In the genomic region with DNA sequence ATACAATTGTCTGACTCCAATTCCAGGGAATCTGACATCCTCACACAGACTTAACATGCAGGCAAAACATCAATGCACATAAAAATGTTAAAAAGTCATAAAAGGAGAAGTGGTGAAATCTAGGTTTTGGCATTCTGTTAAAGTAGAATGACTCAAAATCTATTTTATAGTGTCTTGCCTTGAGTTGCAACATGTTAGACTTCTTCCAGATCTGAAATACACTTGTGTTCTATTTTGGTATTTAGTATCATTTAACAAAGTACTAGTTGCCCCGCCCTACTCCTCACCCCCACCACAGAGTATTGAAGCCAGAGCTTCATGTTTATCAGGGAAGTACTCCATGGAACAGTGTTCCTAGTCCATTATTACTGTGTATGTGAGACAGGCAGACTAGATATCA, we compare ENCODE assay signal across 26 mouse cellular contexts. TPM values are rescaled to one million over a fixed set of nuclear protein-coding genes. Genes with fewer than 3 reads are reported as not detected.
DNase-seq lines count a peak whose midpoint lies in the region; ATAC-seq and TF ChIP-seq lines count a peak whose summit lies in the region.
"Had no signal": no experiment of that assay in that cellular context is flagged by ENCODE, and none has a peak within 500 bp of the region (broad histone marks: within the 10 kb centered on the region; RNA-seq: fewer than 3 reads in every experiment).

No protein-coding gene starts in this region.

- intact Hi-C loops in heart, adult 2 months (cut with DNase I) = no loop called here

- no peak overlapping the region for H3K4me3 ChIP-seq in heart, postnatal 0 days (ENCODE audit: low read depth, low read length)
- no peak overlapping the region for H3K4me3 ChIP-seq in heart, adult 2 months
- no peak overlapping the region for H3K4me3 ChIP-seq in embryonic fibroblast, embryonic 13.5 days (ENCODE audit: insufficient read depth, low read length)
- H3K4me3 ChIP-seq: heart, embryonic 10.5 days; heart, embryonic 13.5 days; hindbrain, embryonic 12.5 days; hindbrain, embryonic 15.5 days had no signal

- no peak for TF ChIP-seq CTCF in heart, postnatal 0 days (IDR thresholded peaks at IDR 0.05; ENCODE audit: low read depth)
- TF ChIP-seq CTCF in heart, adult 2 months (IDR thresholded peaks at IDR 0.05) = no peak
- TF ChIP-seq CTCF in embryonic fibroblast, embryonic 13.5 days (IDR thresholded peaks at IDR 0.05; ENCODE audit: borderline replicate concordance, insufficient read depth, low read length) = no peak

- H3K4me1 ChIP-seq in heart, postnatal 0 days (ENCODE audit: control insufficient read depth, insufficient read depth) = no peaks in the 10 kb centered on the region
- no peaks in the 10 kb centered on the region for H3K4me1 ChIP-seq in heart, adult 2 months (ENCODE audit: control insufficient read depth, insufficient read depth, low read length)
- H3K4me1 ChIP-seq in embryonic fibroblast, embryonic 13.5 days (ENCODE audit: control insufficient read depth, insufficient read depth, low read length) = no peaks in the 10 kb centered on the region
- H3K4me1 ChIP-seq: heart, embryonic 10.5 days; heart, embryonic 13.5 days; hindbrain, embryonic 12.5 days; hindbrain, embryonic 15.5 days had no signal

- no peak overlapping the region for H3K9ac ChIP-seq in heart, postnatal 0 days (replicated peaks; ENCODE audit: low read depth, low read length)
- no peak overlapping the region for H3K9ac ChIP-seq in heart, adult 2 months (ENCODE audit: low read depth, low read length)
- H3K9ac ChIP-seq: forebrain, postnatal 0 days; heart, embryonic 13.5 days; hindbrain, embryonic 12.5 days; hindbrain, embryonic 15.5 days had no signal

- 87% methylated on average over 1 of the region's 1 CpGs for WGBS in heart, postnatal 0 days
- WGBS in heart, adult 2 months = 67% methylated on average over 1 of the region's 1 CpGs

- no peak for TF ChIP-seq EP300 in heart, postnatal 0 days (IDR thresholded peaks at IDR 0.05; ENCODE audit: low read depth)
- TF ChIP-seq EP300 in heart, adult 2 months (IDR thresholded peaks at IDR 0.05; ENCODE audit: insufficient read depth, low read depth, low read length) = no peak

- ATAC-seq in heart, postnatal 0 days (ENCODE audit: insufficient read depth, low read depth) = peak; percentile 33; the same call in 1 of the 2 replicates
- ATAC-seq: activated CD4-positive, CD25-positive, alpha-beta regulatory T cell, adult 4 months; forebrain, embryonic 14.5 days; forebrain, postnatal 0 days; intestine, postnatal 0 days had no signal

- no peaks in the 10 kb centered on the region for H3K27me3 ChIP-seq in heart, postnatal 0 days (ENCODE audit: control insufficient read depth, insufficient read depth, low read length)
- no peaks in the 10 kb centered on the region for H3K27me3 ChIP-seq in heart, adult 2 months (ENCODE audit: control insufficient read depth, insufficient read depth, low read length)
- H3K27me3 ChIP-seq: CH12.LX; heart, embryonic 13.5 days; hindbrain, embryonic 12.5 days; hindbrain, embryonic 15.5 days had no signal

- DNase-seq in heart, postnatal 0 days (ENCODE audit: low spot score) = no peak
- DNase-seq in heart, adult 2 months = no peak
- peak; percentile 13 for DNase-seq in 416B (ENCODE audit: low read depth)
- DNase-seq in NIH3T3 (ENCODE audit: low read depth) = peak; percentile 35
- DNase-seq in layer of hippocampus, postnatal 10 days (ENCODE audit: low spot score in 2 of 2) = no peak
- DNase-seq in spleen, postnatal 4 days (ENCODE audit: low spot score in 2 of 2) = no peak
- DNase-seq in kidney, adult 18-20 months = no peak
- DNase-seq: adrenal gland, adult 8-10 months; adrenal gland, postnatal 25 days; B cell, adult 2 months; cerebellum, adult 18-20 months; cerebellum, adult 9-10 months; cerebellum, postnatal 36 days; forebrain, postnatal 0 days; gastrocnemius, postnatal 14 days; heart, adult 18-20 months had no signal

- H3K4me2 ChIP-seq in heart, postnatal 0 days (ENCODE audit: low read depth, low read length) = no peak overlapping the region
- H3K4me2 ChIP-seq: heart, embryonic 13.5 days; hindbrain, embryonic 12.5 days; hindbrain, embryonic 15.5 days had no signal

- TF ChIP-seq POLR2A in heart, adult 2 months (IDR thresholded peaks at IDR 0.05; ENCODE audit: insufficient read depth, low read depth, low read length) = no peak
- no peak for TF ChIP-seq POLR2A in embryonic fibroblast, embryonic 13.5 days (IDR thresholded peaks at IDR 0.05; ENCODE audit: low read depth, low read length)

- no peaks in the 10 kb centered on the region for H3K79me2 ChIP-seq in heart, adult 2 months (replicated peaks; ENCODE audit: control insufficient read depth, insufficient read depth, low read length)

- no peaks in the 10 kb centered on the region for H3K9me3 ChIP-seq in heart, postnatal 0 days (replicated peaks; ENCODE audit: control insufficient read depth, low read length)
- H3K9me3 ChIP-seq: G1E; heart, embryonic 10.5 days; heart, embryonic 13.5 days; hindbrain, embryonic 12.5 days; hindbrain, embryonic 15.5 days had no signal

- no peak overlapping the region for H3K27ac ChIP-seq in heart, postnatal 0 days (ENCODE audit: low read depth)
- no peak overlapping the region for H3K27ac ChIP-seq in heart, adult 2 months
- peak overlapping the region; percentile 78 for H3K27ac ChIP-seq in embryonic fibroblast, embryonic 13.5 days (ENCODE audit: insufficient read depth, low read length)
- H3K27ac ChIP-seq: heart, embryonic 10.5 days; heart, embryonic 13.5 days; hindbrain, embryonic 12.5 days; hindbrain, embryonic 15.5 days had no signal

- peaks cover 78% of the 10 kb centered on the region for H3K36me3 ChIP-seq in heart, postnatal 0 days (replicated peaks; ENCODE audit: control insufficient read depth, insufficient read depth, low read length)
- peaks cover 4% of the 10 kb centered on the region for H3K36me3 ChIP-seq in heart, adult 2 months (ENCODE audit: control insufficient read depth, insufficient read depth, low read length)

RNA-seq across cellular contexts. Expression of a gene that starts 37.5 kb away (rescaled TPM):
- 73.1 TPM in 2 replicates for total RNA-seq in heart, postnatal 0 days (2014; rRNA removed; ENCODE audit: low replicate concordance)
- polyA plus RNA-seq in heart, postnatal 0 days (2015; fragmentation: Nextera tagmentation; extraction: Ambion mirVana) = 64.4 and 64.6 TPM in 2 replicates
- 10 to 100 TPM; 59.6 to 60.1 TPM for total RNA-seq in heart, adult 2 months (2021)
- 57.0 and 92.9 TPM in 2 replicates for polyA plus RNA-seq in heart, adult 2 months (2012; rRNA removed)
- polyA plus RNA-seq in embryonic fibroblast, embryonic 13.5 days (2011; ENCODE audit: insufficient read length, low read depth, missing spikeins) = 130 and 161 TPM in 2 replicates
- total RNA-seq in layer of hippocampus, postnatal 10 days (2021) = 100 to 1,000 TPM; 103 to 104 TPM

RNA-seq across cellular contexts. Expression of a gene that starts 47.0 kb away (rescaled TPM):
- 8.7 and 16.0 TPM in 2 replicates for total RNA-seq in heart, postnatal 0 days (2014; rRNA removed; ENCODE audit: low replicate concordance)
- 5.4 and 6.0 TPM in 2 replicates for polyA plus RNA-seq in heart, postnatal 0 days (2015; fragmentation: Nextera tagmentation; extraction: Ambion mirVana)
- 10 to 100 TPM; 29.1 to 29.3 TPM for total RNA-seq in heart, adult 2 months (2021)
- polyA plus RNA-seq in heart, adult 2 months (2012; rRNA removed) = 19.4 and 24.7 TPM in 2 replicates
- polyA plus RNA-seq in embryonic fibroblast, embryonic 13.5 days (2011; ENCODE audit: insufficient read length, low read depth, missing spikeins) = 22.5 and 27.4 TPM in 2 replicates
- 1 to 10 TPM; 5.8 to 7.3 TPM for total RNA-seq in layer of hippocampus, postnatal 10 days (2021)

Comparison
In these comparisons a context has a peak if more than half of its experiments do, and no peak if none do; other contexts are left out.
1. DNase-seq: peak in 416B (single experiment) and NIH3T3 (single experiment); none in heart, postnatal 0 days (single experiment), heart, adult 2 months (0 of 2), layer of hippocampus, postnatal 10 days (0 of 2), spleen, postnatal 4 days (0 of 2) and kidney, adult 18-20 months (single experiment).